Mouse (Mus musculus) frontal cortex, postnatal 25 days (tissue): ENCODE results near the gene Smg6.

Source experiments
- DNase-seq, 2 experiments: peaks; one replicate each; pipeline ENCODE4 v3.0.0; 2022; ENCODE audit warnings: low spot score in 2 of 2

The Smg6 gene

GRCm38 (mm10) chr11:74925577-74926387 lies at the start of gene Smg6, which contains the start of gene Srr:
Gene Smg6, plus strand, starts transcription at chr11:74925823.
Gene Srr, minus strand, starts transcription at chr11:74925948.
- peak; percentile 82 to 87 for DNase-seq

- DNase-seq, result peak; percentile 30 to 36
Observed at GRCm38 (mm10) chr11:74876801-74877200, 48.8 kb upstream of the Smg6 start.

- no peak for DNase-seq
Observed at GRCm38 (mm10) chr11:74880999-74881398, 44.6 kb upstream of the Smg6 start.

- DNase-seq, result peak in 1 of 2 experiments; percentile 29
Observed at GRCm38 (mm10) chr11:74881979-74882378, 43.6 kb upstream of the Smg6 start.

- no peak for DNase-seq
Observed at GRCm38 (mm10) chr11:74883098-74883497, 42.5 kb upstream of the Smg6 start.

GRCm38 (mm10) chr11:74894619-74895018 lies 31.0 kb upstream of the Smg6 start:
- no peak for DNase-seq

- peak; percentile 43 to 49 for DNase-seq
Observed at GRCm38 (mm10) chr11:74895980-74896900, 29.4 kb upstream of the Smg6 start.

- DNase-seq, result peak; percentile 41 to 52
Observed at GRCm38 (mm10) chr11:74896901-74897677, 28.5 kb upstream of the Smg6 start, which contains the start of gene Sgsm2. Gene Sgsm2, minus strand, starts transcription at chr11:74897060.

GRCm38 (mm10) chr11:74897678-74898516 lies 27.7 kb upstream of the Smg6 start, which contains the start of gene Tsr1:
Gene Tsr1, plus strand, starts transcription at chr11:74898071.
- peak; percentile 72 to 82 for DNase-seq

- no peak for DNase-seq
Observed at GRCm38 (mm10) chr11:74898517-74898827, 27.2 kb upstream of the Smg6 start.

GRCm38 (mm10) chr11:74901555-74901954 lies 24.1 kb upstream of the Smg6 start:
- no peak for DNase-seq

- no peak for DNase-seq
Observed at GRCm38 (mm10) chr11:74902416-74902815, 23.2 kb upstream of the Smg6 start.

GRCm38 (mm10) chr11:74907850-74908249 lies 17.8 kb upstream of the Smg6 start:
- DNase-seq, result no peak

GRCm38 (mm10) chr11:74908618-74909399 lies 16.8 kb upstream of the Smg6 start:
- no peak for DNase-seq

GRCm38 (mm10) chr11:74909978-74910377 lies 15.6 kb upstream of the Smg6 start:
- DNase-seq, result no peak

GRCm38 (mm10) chr11:74912492-74912891 lies 13.1 kb upstream of the Smg6 start:
- no peak for DNase-seq

GRCm38 (mm10) chr11:74919249-74919648 lies 6.4 kb upstream of the Smg6 start:
- DNase-seq, result no peak

- no peak for DNase-seq
Observed at GRCm38 (mm10) chr11:74924149-74924548, 1.5 kb upstream of the Smg6 start.

GRCm38 (mm10) chr11:74926388-74927005 lies 874 bp downstream of the Smg6 start:
- DNase-seq, result no peak
